Mouse (Mus musculus) CH12.LX (cell line): ENCODE results near the gene S1pr1. TPM values are rescaled to one million over a fixed set of nuclear protein-coding genes. Genes with fewer than 3 reads are reported as not detected.

Experiments used
- DNase-seq: peaks from one replicate; pipeline ENCODE4 v3.0.0-alpha.2; 2013; ENCODE audit errors: extremely low read depth
- H3K27ac ChIP-seq: 2 replicates; pipeline ENCODE4 v1.5.1; 2012; ENCODE audit warnings: low read depth, mild to moderate bottlenecking, control low read depth, moderate library complexity; ENCODE audit not compliant: insufficient read depth
- H3K27me3 ChIP-seq: replicated peaks from 2 replicates; pipeline ENCODE3; 2012; ENCODE audit warnings: inconsistent platforms
- H3K36me3 ChIP-seq, 2 experiments: replicated peaks in 1 of 2; 2 replicates each; pipeline versions ENCODE3 to v1.6.1; 2012; ENCODE audit warnings: inconsistent platforms in 1 of 2, low read length in 1 of 2, mild to moderate bottlenecking in 1 of 2, mixed read lengths in 1 of 2, moderate library complexity in 1 of 2; ENCODE audit not compliant: control insufficient read depth in 1 of 2, insufficient read depth in 1 of 2
- H3K4me1 ChIP-seq, 2 experiments: 2 replicates each; pipeline ENCODE4 v1.6.1; 2012; ENCODE audit warnings: inconsistent platforms in 1 of 2, moderate library complexity in 1 of 2; ENCODE audit not compliant: insufficient read depth in 2 of 2, control insufficient read depth in 1 of 2
- H3K4me2 ChIP-seq: 2 replicates; pipeline ENCODE4 v1.6.1; 2012; ENCODE audit warnings: low read depth, mild to moderate bottlenecking, control low read depth; ENCODE audit not compliant: poor library complexity, insufficient read depth, severe bottlenecking
- H3K4me3 ChIP-seq, 3 experiments: fragments of 150-350 bp in 1 of 3; sonication (generic) in 1 of 3; replicated peaks in 1 of 3; 2 replicates each; pipeline versions ENCODE3 to v1.5.1; 2011 to 2012; ENCODE audit warnings: low read depth in 2 of 3, low read length in 2 of 3, mild to moderate bottlenecking in 2 of 3, moderate library complexity in 2 of 3, control low read depth in 1 of 3, improper control_type of control experiment in 1 of 3, inconsistent platforms in 1 of 3, mixed read lengths in 1 of 3; ENCODE audit not compliant: poor library complexity in 1 of 3
- H3K79me2 ChIP-seq: replicated peaks from 2 replicates; pipeline ENCODE4 v1.6.1; 2012; ENCODE audit warnings: mild to moderate bottlenecking, moderate library complexity; ENCODE audit not compliant: control insufficient read depth, poor library complexity, insufficient read depth, severe bottlenecking; ENCODE audit errors: extremely low read depth
- H3K9ac ChIP-seq: 2 replicates; pipeline ENCODE4 v1.6.1; 2012; ENCODE audit warnings: low read depth, mild to moderate bottlenecking, control low read depth, moderate library complexity; ENCODE audit not compliant: insufficient read depth
- H3K9me3 ChIP-seq: replicated peaks from 2 replicates; pipeline ENCODE3; 2012; ENCODE audit warnings: low read length, inconsistent platforms, mixed read lengths
- BHLHE40 ChIP-seq: IDR thresholded peaks from 2 replicates; pipeline ENCODE4 v1.6.1; 2011; ENCODE audit warnings: mild to moderate bottlenecking, low read depth, low read length, improper control_type of control experiment
- E2F4 ChIP-seq: IDR thresholded peaks from 2 replicates; pipeline ENCODE4 v1.6.1; 2011; ENCODE audit warnings: low read depth, low read length, improper control_type of control experiment; ENCODE audit not compliant: insufficient replicate concordance
- EP300 ChIP-seq: IDR thresholded peaks from 2 replicates; pipeline ENCODE4 v1.6.1; 2011; ENCODE audit warnings: low read length, improper control_type of control experiment
- GABPA ChIP-seq: IDR thresholded peaks from 2 replicates; pipeline ENCODE4 v1.6.1; 2012; ENCODE audit warnings: low read depth, low read length, improper control_type of control experiment, inconsistent platforms; ENCODE audit not compliant: insufficient replicate concordance
- HCFC1 ChIP-seq: IDR thresholded peaks from 2 replicates; pipeline ENCODE4 v1.6.1; 2012; ENCODE audit warnings: low read depth, mild to moderate bottlenecking, inconsistent platforms, low read length, improper control_type of control experiment
- IRF4 ChIP-seq: IDR thresholded peaks from 2 replicates; pipeline ENCODE4 v1.6.1; 2014; ENCODE audit warnings: low read depth, mild to moderate bottlenecking, inconsistent platforms, low read length, improper control_type of control experiment
- JUN ChIP-seq: IDR thresholded peaks from 2 replicates; pipeline ENCODE4 v1.6.1; 2011; ENCODE audit warnings: low read depth, mild to moderate bottlenecking, low read length, improper control_type of control experiment, moderate library complexity; ENCODE audit not compliant: insufficient read depth
- JUND ChIP-seq: conservative IDR thresholded peaks from 2 replicates; pipeline ENCODE4 v1.6.1; 2011; ENCODE audit warnings: low read depth, low read length, improper control_type of control experiment
- KAT2A ChIP-seq: IDR thresholded peaks from 2 replicates; pipeline ENCODE4 v1.6.1; 2012; ENCODE audit warnings: low read length, improper control_type of control experiment, inconsistent platforms; ENCODE audit not compliant: insufficient replicate concordance
- MAFK ChIP-seq: IDR thresholded peaks from 2 replicates; pipeline ENCODE4 v1.6.1; 2011; ENCODE audit warnings: low read length, improper control_type of control experiment; ENCODE audit not compliant: insufficient replicate concordance
- MAX ChIP-seq: IDR thresholded peaks from 2 replicates; pipeline ENCODE4 v1.6.1; 2011; ENCODE audit warnings: low read length, improper control_type of control experiment
- MAZ ChIP-seq: IDR thresholded peaks from 2 replicates; pipeline ENCODE4 v1.6.1; 2012; ENCODE audit warnings: low read depth, mild to moderate bottlenecking, inconsistent platforms, low read length, improper control_type of control experiment, moderate library complexity
- MEF2A ChIP-seq: IDR thresholded peaks from 2 replicates; pipeline ENCODE4 v1.6.1; 2014; ENCODE audit warnings: low read depth, mild to moderate bottlenecking, inconsistent platforms, low read length, improper control_type of control experiment, borderline replicate concordance
- MXI1 ChIP-seq: IDR thresholded peaks from 2 replicates; pipeline ENCODE4 v1.6.1; 2011; ENCODE audit warnings: mild to moderate bottlenecking, low read depth, low read length, improper control_type of control experiment
- MYC ChIP-seq: IDR thresholded peaks from 2 replicates; pipeline ENCODE4 v1.6.1; 2011; ENCODE audit warnings: low read depth, mild to moderate bottlenecking, improper control_type of control experiment, low read length
- NELFE ChIP-seq: IDR thresholded peaks from 2 replicates; pipeline ENCODE4 v1.6.1; 2011; ENCODE audit warnings: low read depth, low read length, improper control_type of control experiment
- RCOR1 ChIP-seq: conservative IDR thresholded peaks from 2 replicates; pipeline ENCODE4 v1.6.1; 2012; ENCODE audit warnings: low read depth, mild to moderate bottlenecking, inconsistent platforms, low read length, improper control_type of control experiment
- SMC3 ChIP-seq: IDR thresholded peaks from 2 replicates; pipeline ENCODE4 v1.6.1; 2011; ENCODE audit warnings: low read depth, low read length, improper control_type of control experiment
- TBP ChIP-seq: conservative IDR thresholded peaks from 2 replicates; pipeline ENCODE4 v1.6.1; 2011; ENCODE audit warnings: low read depth, low read length, improper control_type of control experiment
- TCF12 ChIP-seq: IDR thresholded peaks from 2 replicates; pipeline ENCODE4 v1.6.1; 2014; ENCODE audit warnings: low read depth, mild to moderate bottlenecking, inconsistent platforms, low read length, improper control_type of control experiment
- UBTF ChIP-seq: IDR thresholded peaks from 2 replicates; pipeline ENCODE4 v1.6.1; 2012; ENCODE audit warnings: low read depth, mild to moderate bottlenecking, inconsistent platforms, low read length, improper control_type of control experiment, moderate library complexity
- USF2 ChIP-seq: conservative IDR thresholded peaks from 2 replicates; pipeline ENCODE4 v1.6.1; 2011; ENCODE audit warnings: low read depth, low read length, improper control_type of control experiment
- ZMIZ1 ChIP-seq: IDR thresholded peaks from 2 replicates; pipeline ENCODE4 v1.6.1; 2012; ENCODE audit warnings: low read depth, mild to moderate bottlenecking, inconsistent platforms, low read length, improper control_type of control experiment
- dilution Hi-C: fragments of 300-500 bp; cut with MboI; formaldehyde crosslinking; loops from 2 replicates; pipeline ENCODE4 v1.14.3; 2020; ENCODE audit warnings: low sequenced_read_pairs; ENCODE audit not compliant: extremely low pct_unique_long_range_greater_than_20kb, extremely low pct_ligation_motif_present
- in situ Hi-C: fragments of 300-500 bp; cut with MboI; formaldehyde crosslinking; loops from 3 replicates; pipeline ENCODE4 v1.14.3; 2019; ENCODE audit warnings: low sequenced_read_pairs, low pct_ligation_motif_present, low pct_unique_long_range_greater_than_20kb, mixed read lengths
- polyA plus RNA-seq: library from polyadenylated mRNA; unstranded; fragments of >175 nt; gene quantifications from 2 replicates; pipeline ENCODE4 v1.2.1, GENCODE M21; 2012; ENCODE audit warnings: low read depth; ENCODE audit not compliant: insufficient read length
- total RNA-seq, 2 experiments: library from RNA; depleted of rRNA; stranded (reverse); fragments of 300-350 nt in 1 of 2; fragments of >200 nt in 1 of 2; gene quantifications; 2 replicates each; pipeline ENCODE4 v1.2.3; 2012 to 2014

Gene S1pr1
- total and polyA plus RNA-seq, 3 experiments, result 1.8 to 7.1 (median 4.6) TPM

DNA sequence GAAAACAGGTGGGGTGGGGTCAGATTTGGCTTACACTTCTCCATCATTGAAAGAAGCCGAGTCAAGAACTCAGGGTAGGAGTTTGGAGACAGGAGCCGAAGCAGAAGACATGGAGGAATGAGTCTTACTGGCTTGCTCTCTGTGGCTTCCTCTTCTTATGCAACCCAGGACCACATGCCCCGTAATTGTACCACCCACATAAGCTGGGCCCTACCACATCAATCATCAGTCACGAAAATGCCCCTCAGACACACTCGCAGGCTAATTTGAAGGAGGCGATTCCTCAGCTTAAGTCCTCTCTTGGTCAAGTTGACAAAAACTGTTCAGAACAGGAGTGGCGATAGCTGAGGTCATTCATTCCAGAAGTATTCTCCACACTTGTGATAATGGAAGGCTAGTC is 35.9 kb downstream of the S1pr1 start:
- H3K27ac ChIP-seq, result no peak overlapping the region
- H3K4me1 ChIP-seq, result peaks cover 17 to 44% of the 10 kb centered on the region in 2 experiments
- TF ChIP-seq MYC, result no peak
- TF ChIP-seq TBP, result no peak
- no peak for TF ChIP-seq TCF12
- TF ChIP-seq MXI1, result no peak
- TF ChIP-seq BHLHE40, result no peak
- no peak for TF ChIP-seq RCOR1
- TF ChIP-seq UBTF, result no peak
- no peak for TF ChIP-seq KAT2A
- no peak for TF ChIP-seq GABPA
- no peak for TF ChIP-seq MEF2A
- TF ChIP-seq MAZ, result no peak
- no peak for TF ChIP-seq MAFK
- no peak for TF ChIP-seq NELFE
- TF ChIP-seq EP300, result no peak
- no peak for TF ChIP-seq E2F4
- no peak for TF ChIP-seq SMC3
- no peak for TF ChIP-seq ZMIZ1
- H3K4me3 ChIP-seq, result no peak overlapping the region
- dilution Hi-C loops, result no loop called here
- H3K27me3 ChIP-seq, result no peaks in the 10 kb centered on the region
- no peaks in the 10 kb centered on the region for H3K9me3 ChIP-seq
- H3K79me2 ChIP-seq, result 0 out of 2 replicates have a peak, but pooled peaks cover 2% of the 10 kb centered on the region
- in situ Hi-C loops, result no loop called here
- no peak overlapping the region for H3K4me2 ChIP-seq
- H3K36me3 ChIP-seq, result no peaks in the 10 kb centered on the region
- H3K9ac ChIP-seq, result no peak overlapping the region
- no peak for DNase-seq

DNA sequence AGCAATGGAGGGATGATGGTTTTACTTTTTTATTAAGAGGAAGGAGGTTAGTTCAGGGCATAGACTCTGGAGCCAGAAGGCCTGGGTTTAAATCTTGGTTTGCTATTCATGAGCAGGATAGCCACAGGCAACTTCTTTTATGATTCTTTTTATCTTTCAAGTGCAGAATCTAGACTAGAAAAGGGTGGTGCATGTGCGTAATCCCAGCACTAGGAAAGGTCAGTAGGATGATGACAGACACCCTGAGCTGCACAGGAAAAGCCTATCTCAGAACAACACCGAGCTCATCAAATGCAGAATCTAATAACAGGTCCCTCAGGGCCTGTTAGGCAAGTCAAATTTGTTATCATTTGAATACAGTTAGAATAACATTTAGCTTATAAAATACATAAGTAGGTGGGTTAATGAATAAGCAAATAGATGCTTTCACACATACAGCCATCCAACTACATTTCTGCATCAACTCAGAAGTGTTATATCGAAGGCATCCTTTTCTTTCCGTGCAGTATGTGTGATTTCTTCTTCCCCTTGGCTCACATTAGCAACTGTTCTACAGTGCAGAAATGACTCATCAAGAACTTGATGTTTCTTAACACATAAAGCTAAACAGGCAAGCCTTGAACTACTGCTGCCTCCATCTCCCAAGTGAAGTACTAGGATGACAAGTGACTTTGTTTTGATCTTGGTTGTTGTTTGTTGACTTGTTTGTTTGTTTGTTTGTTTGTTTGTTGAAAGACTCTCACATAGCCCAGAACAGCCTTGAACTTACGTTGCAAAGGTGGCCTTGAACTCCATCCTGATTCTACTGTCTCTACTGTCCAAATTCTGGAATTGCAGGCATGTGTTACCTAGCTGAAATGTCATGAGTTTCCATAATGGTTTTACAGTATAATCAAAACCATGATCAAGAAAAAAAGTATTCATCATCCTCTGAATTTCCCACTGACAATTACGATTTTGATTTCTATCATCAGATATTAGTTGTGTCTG is 39.0 kb downstream of the S1pr1 start:
- H3K9me3 ChIP-seq, result no peaks in the 10 kb centered on the region
- H3K4me2 ChIP-seq, result no peak overlapping the region
- H3K9ac ChIP-seq, result no peak overlapping the region
- H3K79me2 ChIP-seq, result 0 out of 2 replicates have a peak, but pooled peaks cover 2% of the 10 kb centered on the region
- no peaks in the 10 kb centered on the region for H3K27me3 ChIP-seq
- dilution Hi-C loops (no loop called here), in situ Hi-C loops (no loop called here)
- H3K4me3 ChIP-seq, result no peak overlapping the region
- peak; percentile 30 for DNase-seq
- no peak overlapping the region for H3K27ac ChIP-seq
- peak; percentile 74 for TF ChIP-seq JUN
- no peak for TF ChIP-seq SMC3
- no peak for TF ChIP-seq HCFC1
- peak; percentile 91 for TF ChIP-seq IRF4
- peak; percentile 92 for TF ChIP-seq JUND
- TF ChIP-seq USF2, result no peak
- no peak for TF ChIP-seq MAX
- H3K36me3 ChIP-seq, result no peaks in the 10 kb centered on the region
- peaks cover 4 to 28% of the 10 kb centered on the region in 2 experiments; a peak in 3 of 4 replicates for H3K4me1 ChIP-seq
